Mouse (Mus musculus): ENCODE data around the gene Gm11127.
"Not testable (repeated sequence)": the region's sequence is repeated elsewhere in the genome, so short reads cannot be mapped to it uniquely, and the experiment has no call there.

DNA sequence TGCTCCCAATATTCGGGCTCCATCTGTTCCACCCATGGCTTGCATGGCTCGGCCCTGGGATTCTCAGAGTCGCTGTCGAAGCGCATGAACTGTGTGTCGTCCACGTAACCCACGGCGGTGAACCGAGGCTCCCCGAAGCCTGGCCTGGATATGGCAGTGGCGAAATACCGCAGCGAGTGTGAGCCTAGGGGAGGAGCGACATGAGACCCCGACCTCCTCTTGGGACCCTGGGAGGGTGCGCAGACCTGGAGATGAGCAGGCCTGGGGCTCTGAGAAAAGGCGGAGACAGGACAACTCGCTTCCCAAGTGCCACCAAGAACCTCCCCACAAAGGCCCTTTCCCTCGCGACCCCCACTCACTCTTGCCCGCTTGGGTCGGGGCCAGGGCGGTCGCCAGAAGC is 244 bp downstream of the Gm11127 start:
- TF ChIP-seq CTCF (IDR thresholded peaks at IDR 0.05; ENCODE audit: extremely low read depth, insufficient read length, insufficient replicate concordance, low read depth, low read length); POLR2A (IDR thresholded peaks at IDR 0.05; ENCODE audit: low read depth, low read length): not testable (repeated sequence)
